Mouse (Mus musculus) gastrocnemius, postnatal 25 days (tissue): ENCODE data around the gene Padi3. TPM values are rescaled to one million over a fixed set of nuclear protein-coding genes. Genes with fewer than 3 reads are reported as not detected.

Experiments
- total RNA-seq, 2 experiments: library from RNA; stranded (reverse); gene quantifications; 1 replicate in 1 of 2; 2 replicates in 1 of 2; pipeline ENCODE4 v1.2.3; 2021

The Padi3 gene
- total RNA-seq, 2 experiments from 2014 or later = 1.8 to 3.1 TPM

Other genes with a start within 250 kb of the Padi3 start
- 10 to 100 TPM; 36.2 to 51.3 TPM for gene Arhgef10l, start 144.6 kb downstream of the Padi3 start, total RNA-seq
- 1 to 10 TPM; 8.4 to 9.8 TPM for gene Rcc2, start 110.1 kb downstream of the Padi3 start, total RNA-seq
- gene Padi6, start 68.0 kb downstream of the Padi3 start, total RNA-seq = not detected
- gene Padi4, start 36.4 kb downstream of the Padi3 start, total RNA-seq = under 1 TPM; 0.10 to 0.11 TPM
- gene Padi1, start 35.1 kb upstream of the Padi3 start, total RNA-seq = under 1 TPM; 0.08 to 0.11 TPM
- 100 to 1,000 TPM; 148 to 165 TPM for gene Padi2, start 95.7 kb upstream of the Padi3 start, total RNA-seq
- gene Sdhb, start 150.6 kb upstream of the Padi3 start, total RNA-seq = 100 to 1,000 TPM; 613 to 621 TPM
- gene Atp13a2, start 176.2 kb upstream of the Padi3 start, total RNA-seq = 10 to 100 TPM; 16.4 to 18.2 TPM
- 10 to 100 TPM; 11.9 to 13.3 TPM for gene Mfap2, start 199.8 kb upstream of the Padi3 start, total RNA-seq
- gene Crocc, start 249.9 kb upstream of the Padi3 start, total RNA-seq = 1 to 10 TPM; 1.8 to 2.4 TPM